Mouse (Mus musculus) liver, embryonic 14.5 days (tissue): ENCODE results near the gene Fgd6.

Source experiments
- CTCF ChIP-seq: IDR thresholded peaks from 2 replicates; pipeline ENCODE4 v1.5.1; 2016; ENCODE audit warnings: antibody characterized with exemption, low read depth, control low read depth
- EP300 ChIP-seq: IDR thresholded peaks from 2 replicates; pipeline ENCODE4 v1.6.1; 2016; ENCODE audit warnings: antibody characterized with exemption, low read depth

DNA sequence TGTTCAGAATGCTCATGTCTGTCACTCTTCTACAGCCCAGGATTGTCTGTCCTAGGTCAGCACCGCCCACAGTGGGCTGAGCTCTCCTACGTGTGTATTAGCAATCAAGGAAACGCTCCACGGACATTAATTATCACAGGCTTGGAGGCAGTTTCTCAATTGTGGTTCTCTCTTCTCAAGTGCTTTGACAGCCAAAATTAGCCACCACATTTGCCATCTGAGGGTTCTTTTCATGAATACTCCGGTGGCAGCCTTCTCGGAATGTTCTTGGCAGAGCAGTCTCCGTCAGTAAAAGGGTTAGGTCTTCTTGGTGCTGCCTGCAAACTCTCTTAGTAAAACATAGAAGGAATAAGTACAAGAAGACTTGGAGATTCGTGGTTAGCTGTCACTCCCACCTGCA lies 50.5 kb downstream of the Fgd6 start:
- no peak for TF ChIP-seq CTCF
- no peak for TF ChIP-seq EP300
